In the genomic region with DNA sequence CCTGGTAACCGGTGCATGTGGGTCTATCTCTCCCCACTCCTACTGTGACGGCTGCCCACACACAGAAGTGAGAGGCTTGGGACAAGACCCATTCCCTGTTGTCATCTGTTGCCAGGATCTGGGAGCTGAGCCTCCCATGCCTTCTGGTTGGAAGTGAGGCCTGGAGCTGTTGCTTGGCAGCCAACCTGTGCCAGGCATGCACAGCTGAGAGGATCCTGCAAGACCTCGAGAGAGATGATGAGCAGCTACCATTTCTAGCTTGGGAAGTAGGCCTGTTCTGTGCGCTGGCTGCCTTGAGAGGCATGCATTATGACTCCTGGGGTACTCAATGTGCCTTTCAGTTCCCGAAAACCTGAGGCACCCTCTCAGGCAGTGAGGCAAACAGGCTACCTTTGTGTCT, we compare ENCODE assay signal across 28 mouse cellular contexts. TPM values are rescaled to one million over a fixed set of nuclear protein-coding genes. Genes with fewer than 3 reads are reported as not detected.
A peak's percentile ranks its signal among the peaks of the same experiment; 100 is the strongest.
DNase-seq lines count a peak whose midpoint lies in the region; ATAC-seq and TF ChIP-seq lines count a peak whose summit lies in the region.
"Had no signal": no experiment of that assay in that cellular context is flagged by ENCODE, and none has a peak within 500 bp of the region (broad histone marks: within the 10 kb centered on the region; RNA-seq: fewer than 3 reads in every experiment).

No protein-coding gene starts in this region.

- H3K36me3 ChIP-seq in forebrain, embryonic 15.5 days, result no peaks in the 10 kb centered on the region
- H3K36me3 ChIP-seq in forebrain, embryonic 10.5 days (replicated peaks), result no peaks in the 10 kb centered on the region
- no peaks in the 10 kb centered on the region for H3K36me3 ChIP-seq in hindbrain, postnatal 0 days (ENCODE audit: insufficient read depth, low read length)
- no peaks in the 10 kb centered on the region for H3K36me3 ChIP-seq in hindbrain, embryonic 16.5 days (ENCODE audit: control insufficient read depth, insufficient read depth, low read length)
- H3K36me3 ChIP-seq in midbrain, postnatal 0 days (ENCODE audit: insufficient read depth, low read length), result no peaks in the 10 kb centered on the region
- H3K36me3 ChIP-seq in midbrain, embryonic 15.5 days (replicated peaks), result no peaks in the 10 kb centered on the region
- H3K36me3 ChIP-seq in kidney, embryonic 15.5 days, result no peaks in the 10 kb centered on the region
- H3K36me3 ChIP-seq: intestine, embryonic 15.5 days; limb, embryonic 15.5 days; liver, embryonic 15.5 days; midbrain, embryonic 12.5 days; neural tube, embryonic 13.5 days had no signal

- H3K27me3 ChIP-seq in forebrain, embryonic 15.5 days, result no peaks in the 10 kb centered on the region
- no peaks in the 10 kb centered on the region for H3K27me3 ChIP-seq in forebrain, embryonic 10.5 days (ENCODE audit: poor library complexity, severe bottlenecking)
- no peaks in the 10 kb centered on the region; the same call in 1 of the 2 replicates for H3K27me3 ChIP-seq in hindbrain, postnatal 0 days (ENCODE audit: insufficient read depth, low read length)
- H3K27me3 ChIP-seq in hindbrain, embryonic 16.5 days (replicated peaks; ENCODE audit: control insufficient read depth, insufficient read depth, low read length), result no peaks in the 10 kb centered on the region
- no peaks in the 10 kb centered on the region for H3K27me3 ChIP-seq in midbrain, postnatal 0 days (ENCODE audit: insufficient read depth, low read length)
- no peaks in the 10 kb centered on the region for H3K27me3 ChIP-seq in midbrain, embryonic 15.5 days (replicated peaks)
- no peaks in the 10 kb centered on the region for H3K27me3 ChIP-seq in kidney, embryonic 15.5 days
- H3K27me3 ChIP-seq: CH12.LX; intestine, embryonic 15.5 days; limb, embryonic 15.5 days; liver, embryonic 15.5 days had no signal

- no peak for DNase-seq in forebrain, embryonic 10.5 days (ENCODE audit: extremely low spot score, low spot score)
- peak; percentile 51 for DNase-seq in hindbrain, postnatal 0 days (ENCODE audit: low spot score)
- DNase-seq in midbrain, postnatal 0 days (ENCODE audit: low spot score), result peak; percentile 31
- DNase-seq: adrenal gland, postnatal 14 days; cerebellum, adult 18-20 months; gastrocnemius, postnatal 25 days; heart, adult 2 months; spleen, adult 18-20 months; thymus, adult 18-20 months; thymus, postnatal 4 days had no signal

- H3K9me3 ChIP-seq in forebrain, embryonic 15.5 days, result no peaks in the 10 kb centered on the region
- no peaks in the 10 kb centered on the region for H3K9me3 ChIP-seq in forebrain, embryonic 10.5 days
- no peaks in the 10 kb centered on the region for H3K9me3 ChIP-seq in hindbrain, postnatal 0 days (ENCODE audit: low read length)
- H3K9me3 ChIP-seq in hindbrain, embryonic 16.5 days (ENCODE audit: control insufficient read depth, low read length), result no peaks in the 10 kb centered on the region
- H3K9me3 ChIP-seq in midbrain, postnatal 0 days (ENCODE audit: low read length), result no peaks in the 10 kb centered on the region
- no peaks in the 10 kb centered on the region for H3K9me3 ChIP-seq in midbrain, embryonic 15.5 days
- H3K9me3 ChIP-seq in kidney, embryonic 15.5 days (replicated peaks), result no peaks in the 10 kb centered on the region
- H3K9me3 ChIP-seq: intestine, embryonic 15.5 days; limb, embryonic 15.5 days; liver, embryonic 15.5 days; midbrain, embryonic 12.5 days; neural tube, embryonic 13.5 days had no signal

- peaks cover 58% of the 10 kb centered on the region for H3K4me1 ChIP-seq in forebrain, embryonic 15.5 days
- H3K4me1 ChIP-seq in forebrain, embryonic 10.5 days, result peaks cover 57% of the 10 kb centered on the region
- H3K4me1 ChIP-seq in hindbrain, postnatal 0 days (ENCODE audit: insufficient read depth, low read length), result peaks cover 39% of the 10 kb centered on the region
- H3K4me1 ChIP-seq in hindbrain, embryonic 16.5 days (ENCODE audit: control insufficient read depth, insufficient read depth, low read depth, low read length), result peaks cover 35% of the 10 kb centered on the region
- H3K4me1 ChIP-seq in midbrain, postnatal 0 days (ENCODE audit: insufficient read depth, low read length), result peaks cover 31% of the 10 kb centered on the region
- H3K4me1 ChIP-seq in midbrain, embryonic 15.5 days, result peaks cover 50% of the 10 kb centered on the region
- peaks cover 49% of the 10 kb centered on the region for H3K4me1 ChIP-seq in kidney, embryonic 15.5 days

- H3K9ac ChIP-seq in forebrain, embryonic 15.5 days (replicated peaks), result no peak overlapping the region
- no peak overlapping the region for H3K9ac ChIP-seq in hindbrain, postnatal 0 days (replicated peaks; ENCODE audit: low read length)
- H3K9ac ChIP-seq in hindbrain, embryonic 16.5 days (ENCODE audit: low read depth, low read length), result no peak overlapping the region
- no peak overlapping the region for H3K9ac ChIP-seq in midbrain, postnatal 0 days (replicated peaks; ENCODE audit: low read length, poor library complexity, severe bottlenecking)
- H3K9ac ChIP-seq in midbrain, embryonic 15.5 days, result no peak overlapping the region
- no peak overlapping the region for H3K9ac ChIP-seq in kidney, embryonic 15.5 days
- H3K9ac ChIP-seq: intestine, embryonic 15.5 days; limb, embryonic 15.5 days; liver, embryonic 15.5 days; midbrain, embryonic 12.5 days; neural tube, embryonic 13.5 days had no signal

- H3K4me2 ChIP-seq in forebrain, embryonic 15.5 days (replicated peaks), result no peak overlapping the region
- H3K4me2 ChIP-seq in hindbrain, postnatal 0 days (ENCODE audit: low read depth, low read length), result no peak overlapping the region
- no peak overlapping the region for H3K4me2 ChIP-seq in hindbrain, embryonic 16.5 days (ENCODE audit: low read length)
- H3K4me2 ChIP-seq in midbrain, postnatal 0 days (ENCODE audit: low read depth, low read length, poor library complexity, severe bottlenecking), result no peak overlapping the region
- H3K4me2 ChIP-seq in midbrain, embryonic 15.5 days, result no peak overlapping the region
- H3K4me2 ChIP-seq in kidney, embryonic 15.5 days, result no peak overlapping the region
- H3K4me2 ChIP-seq: intestine, embryonic 15.5 days; limb, embryonic 15.5 days; liver, embryonic 15.5 days; midbrain, embryonic 12.5 days; neural tube, embryonic 13.5 days had no signal

- no peak for TF ChIP-seq CTCF in hindbrain, postnatal 0 days (IDR thresholded peaks at IDR 0.05; ENCODE audit: low read depth)
- no peak for TF ChIP-seq CTCF in midbrain, postnatal 0 days (IDR thresholded peaks at IDR 0.05)

- 0 out of 2 replicates have a peak overlapping the region, but pooled peaks have one; percentile 2 for H3K27ac ChIP-seq in forebrain, embryonic 15.5 days (replicated peaks)
- H3K27ac ChIP-seq in forebrain, embryonic 10.5 days, result no peak overlapping the region
- H3K27ac ChIP-seq in hindbrain, postnatal 0 days, result peak overlapping the region; percentile 9; the same call in 1 of the 2 replicates
- H3K27ac ChIP-seq in hindbrain, embryonic 16.5 days (ENCODE audit: low read depth, low read length), result no peak overlapping the region
- no peak overlapping the region for H3K27ac ChIP-seq in midbrain, postnatal 0 days (ENCODE audit: low read depth, low read length)
- no peak overlapping the region for H3K27ac ChIP-seq in midbrain, embryonic 15.5 days
- H3K27ac ChIP-seq in kidney, embryonic 15.5 days, result no peak overlapping the region
- H3K27ac ChIP-seq: heart, adult 2 months; intestine, embryonic 15.5 days; limb, embryonic 15.5 days; liver, embryonic 15.5 days; macrophage; midbrain, embryonic 12.5 days; neural tube, embryonic 13.5 days had no signal

- no peak for ATAC-seq in forebrain, embryonic 15.5 days (replicated peaks)
- no peak for ATAC-seq in hindbrain, postnatal 0 days
- ATAC-seq in hindbrain, embryonic 16.5 days, result no peak
- no peak for ATAC-seq in midbrain, postnatal 0 days (ENCODE audit: low FRiP score)
- ATAC-seq in midbrain, embryonic 15.5 days (replicated peaks), result no peak
- no peak for ATAC-seq in kidney, embryonic 15.5 days (replicated peaks; ENCODE audit: low FRiP score)
- ATAC-seq: intestine, embryonic 15.5 days had no signal

- H3K4me3 ChIP-seq in forebrain, embryonic 15.5 days, result no peak overlapping the region
- H3K4me3 ChIP-seq in forebrain, embryonic 10.5 days, result no peak overlapping the region
- no peak overlapping the region for H3K4me3 ChIP-seq in hindbrain, postnatal 0 days (ENCODE audit: low read length)
- H3K4me3 ChIP-seq in hindbrain, embryonic 16.5 days (ENCODE audit: low read length), result no peak overlapping the region
- no peak overlapping the region for H3K4me3 ChIP-seq in midbrain, postnatal 0 days (ENCODE audit: low read depth, low read length)
- no peak overlapping the region for H3K4me3 ChIP-seq in midbrain, embryonic 15.5 days
- H3K4me3 ChIP-seq in kidney, embryonic 15.5 days (replicated peaks), result no peak overlapping the region
- H3K4me3 ChIP-seq: heart, adult 2 months; intestine, embryonic 15.5 days; limb, embryonic 15.5 days; liver, embryonic 15.5 days; midbrain, embryonic 12.5 days; neural tube, embryonic 13.5 days had no signal

- 75% methylated on average over 5 of the region's 5 CpGs for WGBS in forebrain, embryonic 15.5 days
- WGBS in forebrain, embryonic 10.5 days, result 87% methylated on average over 5 of the region's 5 CpGs
- 53% methylated on average over 5 of the region's 5 CpGs for WGBS in hindbrain, postnatal 0 days
- WGBS in hindbrain, embryonic 16.5 days, result 61% methylated on average over 5 of the region's 5 CpGs
- WGBS in midbrain, postnatal 0 days, result 78% methylated on average over 5 of the region's 5 CpGs
- 82% methylated on average over 5 of the region's 5 CpGs for WGBS in midbrain, embryonic 15.5 days
- 84% methylated on average over 5 of the region's 5 CpGs for WGBS in kidney, embryonic 15.5 days

RNA-seq across cellular contexts. Expression of gene 4933407L21Rik, which starts 2.9 kb away (rescaled TPM):
- 4.4 and 4.6 TPM in 2 replicates for polyA plus RNA-seq in forebrain, embryonic 15.5 days (2015; fragmentation: Nextera tagmentation; extraction: Ambion mirVana)
- 0.30 and 0.87 TPM in 2 replicates for polyA plus RNA-seq in forebrain, embryonic 10.5 days (2016; fragmentation: Nextera tagmentation; extraction: Ambion mirVana)
- total RNA-seq in hindbrain, postnatal 0 days (2014; rRNA removed), result 11.8 and 18.8 TPM in 2 replicates
- polyA plus RNA-seq in hindbrain, postnatal 0 days (2015; fragmentation: Nextera tagmentation; extraction: Ambion mirVana), result 12.3 and 13.9 TPM in 2 replicates
- 7.5 and 9.5 TPM in 2 replicates for polyA plus RNA-seq in hindbrain, embryonic 16.5 days (2015; fragmentation: Nextera tagmentation; extraction: Ambion mirVana)
- total RNA-seq in midbrain, postnatal 0 days (2014; rRNA removed), result 9.4 and 10.6 TPM in 2 replicates
- polyA plus RNA-seq in midbrain, postnatal 0 days (2015; fragmentation: Nextera tagmentation; extraction: Ambion mirVana), result 8.5 and 10.1 TPM in 2 replicates
- polyA plus RNA-seq in midbrain, embryonic 15.5 days (2015; fragmentation: Nextera tagmentation; extraction: Ambion mirVana), result 8.9 and 11.0 TPM in 2 replicates
- 1.5 and 1.8 TPM in 2 replicates for polyA plus RNA-seq in kidney, embryonic 15.5 days (2015; fragmentation: Nextera tagmentation; extraction: Ambion mirVana)
- total RNA-seq: common myeloid progenitor, adult 5-6 weeks; gastrocnemius, postnatal 25 days; heart, adult 2 months; hematopoietic stem cell, adult 5-6 weeks; MEL had no signal
- polyA plus RNA-seq: embryonic facial prominence, embryonic 11.5 days; heart, adult 2 months; liver, embryonic 15.5 days; macrophage had no signal

RNA-seq across cellular contexts. Expression of gene Gpr55, which starts 29.6 kb away (rescaled TPM):
- 0.15 and 0.17 TPM in 2 replicates for polyA plus RNA-seq in forebrain, embryonic 15.5 days (2015; fragmentation: Nextera tagmentation; extraction: Ambion mirVana)
- polyA plus RNA-seq in forebrain, embryonic 10.5 days (2016; fragmentation: Nextera tagmentation; extraction: Ambion mirVana), result not detected in 2 replicates
- 0.21 TPM in 1 of 2 replicates, not detected in the other for total RNA-seq in hindbrain, postnatal 0 days (2014; rRNA removed)
- polyA plus RNA-seq in hindbrain, postnatal 0 days (2015; fragmentation: Nextera tagmentation; extraction: Ambion mirVana), result 0.14 and 0.15 TPM in 2 replicates
- 0.21 TPM in 2 replicates for polyA plus RNA-seq in hindbrain, embryonic 16.5 days (2015; fragmentation: Nextera tagmentation; extraction: Ambion mirVana)
- total RNA-seq in midbrain, postnatal 0 days (2014; rRNA removed), result 0.22 TPM in 1 of 2 replicates, not detected in the other
- polyA plus RNA-seq in midbrain, postnatal 0 days (2015; fragmentation: Nextera tagmentation; extraction: Ambion mirVana), result 0.10 and 0.19 TPM in 2 replicates
- 0.15 and 0.17 TPM in 2 replicates for polyA plus RNA-seq in midbrain, embryonic 15.5 days (2015; fragmentation: Nextera tagmentation; extraction: Ambion mirVana)
- polyA plus RNA-seq in kidney, embryonic 15.5 days (2015; fragmentation: Nextera tagmentation; extraction: Ambion mirVana), result 0.04 TPM in 1 of 2 replicates, not detected in the other
- total RNA-seq: common myeloid progenitor, adult 5-6 weeks; gastrocnemius, postnatal 25 days; heart, adult 2 months had no signal
- polyA plus RNA-seq: embryonic facial prominence, embryonic 11.5 days; heart, adult 2 months; kidney, embryonic 14.5 days; lung, embryonic 16.5 days; neural tube, embryonic 13.5 days; stomach, embryonic 14.5 days had no signal

RNA-seq across cellular contexts. Expression of gene Itm2c, which starts 37.1 kb away (rescaled TPM):
- 148 and 160 TPM in 2 replicates for polyA plus RNA-seq in forebrain, embryonic 15.5 days (2015; fragmentation: Nextera tagmentation; extraction: Ambion mirVana)
- polyA plus RNA-seq in forebrain, embryonic 10.5 days (2016; fragmentation: Nextera tagmentation; extraction: Ambion mirVana), result 126 and 132 TPM in 2 replicates
- total RNA-seq in hindbrain, postnatal 0 days (2014; rRNA removed), result 329 and 336 TPM in 2 replicates
- 244 and 253 TPM in 2 replicates for polyA plus RNA-seq in hindbrain, postnatal 0 days (2015; fragmentation: Nextera tagmentation; extraction: Ambion mirVana)
- 223 and 225 TPM in 2 replicates for polyA plus RNA-seq in hindbrain, embryonic 16.5 days (2015; fragmentation: Nextera tagmentation; extraction: Ambion mirVana)
- 312 and 376 TPM in 2 replicates for total RNA-seq in midbrain, postnatal 0 days (2014; rRNA removed)
- 293 and 297 TPM in 2 replicates for polyA plus RNA-seq in midbrain, postnatal 0 days (2015; fragmentation: Nextera tagmentation; extraction: Ambion mirVana)
- 233 and 248 TPM in 2 replicates for polyA plus RNA-seq in midbrain, embryonic 15.5 days (2015; fragmentation: Nextera tagmentation; extraction: Ambion mirVana)
- polyA plus RNA-seq in kidney, embryonic 15.5 days (2015; fragmentation: Nextera tagmentation; extraction: Ambion mirVana), result 220 and 231 TPM in 2 replicates

Comparison
In these comparisons a context has a peak if more than half of its experiments do, and no peak if none do; other contexts are left out.
1. H3K27ac ChIP-seq: peak in forebrain, embryonic 15.5 days (single experiment) and hindbrain, postnatal 0 days (single experiment); none in forebrain, embryonic 10.5 days (single experiment), hindbrain, embryonic 16.5 days (single experiment), midbrain, postnatal 0 days (single experiment), midbrain, embryonic 15.5 days (single experiment) and kidney, embryonic 15.5 days (single experiment).